Mouse (Mus musculus): ENCODE measurements at regions not wholly inside any gene's neighbourhood (a gene's known extent, or its start where the extent isn't known, plus 50 kb on each side); places are given as distances from the start of the nearest gene placed in this dataset.
"Not testable (repeated sequence)": the region's sequence is repeated elsewhere in the genome, so short reads cannot be mapped to it uniquely, and the experiment has no call there.

DNA sequence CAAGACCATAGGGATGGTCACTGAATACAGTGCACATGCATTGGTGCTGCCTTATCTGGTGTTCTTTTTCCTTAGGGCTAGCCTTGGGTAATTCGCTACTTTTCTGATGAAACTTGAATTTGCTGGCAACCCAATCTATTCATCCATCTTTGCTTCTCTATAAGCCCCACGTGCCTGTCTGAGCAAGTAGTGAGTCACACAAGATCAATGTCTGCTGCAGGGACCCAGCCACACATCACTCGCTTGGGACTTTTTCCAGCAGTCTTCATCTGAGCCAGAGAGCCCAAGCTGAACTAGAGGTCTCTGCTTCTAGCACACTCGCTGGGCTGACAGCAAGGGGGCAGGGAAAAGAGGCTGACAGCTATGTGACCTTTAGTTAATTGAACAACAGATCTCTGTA, 464.3 kb upstream of the Nmur2 start:
- no peak overlapping the region for H3K9ac ChIP-seq (ENCODE audit: low read length)
- H3K4me2 ChIP-seq (ENCODE audit: low read depth, low read length): no peak overlapping the region
- no peak overlapping the region for H3K4me3 ChIP-seq (ENCODE audit: low read length)
- H3K9me3 ChIP-seq (ENCODE audit: control insufficient read depth, low read length): no peaks in the 10 kb centered on the region
- H3K4me1 ChIP-seq (replicated peaks; ENCODE audit: control insufficient read depth, insufficient read depth, low read length): no peaks in the 10 kb centered on the region
- WGBS: 59% methylated on average over 4 of the region's 4 CpGs
- H3K27me3 ChIP-seq (ENCODE audit: control insufficient read depth, insufficient read depth, low read depth, low read length): no peaks in the 10 kb centered on the region
- no peaks in the 10 kb centered on the region for H3K36me3 ChIP-seq (ENCODE audit: control insufficient read depth, insufficient read depth, low read length)
- H3K27ac ChIP-seq (ENCODE audit: low read length): no peak overlapping the region
- no peak for ATAC-seq (ENCODE audit: low read depth)

DNA sequence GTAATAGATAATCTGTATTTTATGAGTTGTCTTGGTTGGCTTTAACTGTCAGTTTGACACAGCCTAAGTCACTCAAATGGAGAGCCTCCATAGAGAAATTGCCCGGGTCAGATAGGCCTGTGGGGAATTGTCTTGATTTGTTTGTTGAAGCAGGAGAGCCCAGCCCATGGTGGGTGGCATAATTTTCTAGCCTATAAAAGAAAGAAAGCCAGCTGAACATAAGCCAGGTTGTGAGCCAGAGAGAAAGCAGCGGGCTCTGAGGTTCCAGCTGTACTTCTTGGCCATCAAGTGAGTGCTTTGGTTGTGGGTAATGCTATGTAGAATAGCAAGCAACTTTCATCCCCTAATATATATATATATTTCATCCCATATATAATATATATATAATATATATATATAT, 474.1 kb upstream of the Nmur2 start:
- Histone ChIP-seq H3K9me3 (ENCODE audit: control insufficient read depth, low read length) (no peaks in the 10 kb centered on the region), H3K4me1 (replicated peaks; ENCODE audit: control insufficient read depth, insufficient read depth, low read length) (no peaks in the 10 kb centered on the region), H3K27me3 (ENCODE audit: control insufficient read depth, insufficient read depth, low read depth, low read length) (no peaks in the 10 kb centered on the region), H3K4me3 (ENCODE audit: low read length) (no peak overlapping the region), H3K36me3 (ENCODE audit: control insufficient read depth, insufficient read depth, low read length) (no peaks in the 10 kb centered on the region), H3K9ac (ENCODE audit: low read length) (no peak overlapping the region), H3K27ac (ENCODE audit: low read length) (no peak overlapping the region), H3K4me2 (ENCODE audit: low read depth, low read length) (no peak overlapping the region)
- WGBS: 67% methylated on average over 2 of the region's 2 CpGs
- no peak for ATAC-seq (ENCODE audit: low read depth)

DNA sequence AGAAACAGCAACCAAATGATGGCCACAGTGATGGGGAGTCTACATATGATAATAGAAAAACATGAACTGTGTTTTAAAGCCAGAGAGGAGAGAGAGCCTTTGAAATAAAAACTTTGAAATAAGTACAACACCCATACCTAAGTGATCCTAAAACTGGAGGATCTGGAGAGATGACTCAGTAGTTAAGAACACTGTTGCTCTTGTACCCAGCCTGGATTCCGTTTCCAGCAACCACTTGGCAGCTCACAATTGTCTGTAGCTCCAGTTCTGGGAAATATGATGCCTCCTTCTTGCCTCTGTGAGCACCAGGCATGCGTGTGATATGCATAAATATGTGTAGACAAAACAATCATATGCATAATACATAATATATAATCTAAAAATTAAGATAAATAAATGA, 477.7 kb upstream of the Nmur2 start:
- Histone ChIP-seq H3K9ac (ENCODE audit: low read length) (no peak overlapping the region), H3K4me3 (ENCODE audit: low read length) (no peak overlapping the region), H3K27me3 (ENCODE audit: control insufficient read depth, insufficient read depth, low read depth, low read length) (no peaks in the 10 kb centered on the region), H3K36me3 (ENCODE audit: control insufficient read depth, insufficient read depth, low read length) (no peaks in the 10 kb centered on the region), H3K4me2 (ENCODE audit: low read depth, low read length) (no peak overlapping the region), H3K4me1 (replicated peaks; ENCODE audit: control insufficient read depth, insufficient read depth, low read length) (no peaks in the 10 kb centered on the region), H3K9me3 (ENCODE audit: control insufficient read depth, low read length) (no peaks in the 10 kb centered on the region), H3K27ac (ENCODE audit: low read length) (no peak overlapping the region)
- 50% methylated on average over 2 of the region's 2 CpGs for WGBS
- ATAC-seq (ENCODE audit: low read depth): no peak

DNA sequence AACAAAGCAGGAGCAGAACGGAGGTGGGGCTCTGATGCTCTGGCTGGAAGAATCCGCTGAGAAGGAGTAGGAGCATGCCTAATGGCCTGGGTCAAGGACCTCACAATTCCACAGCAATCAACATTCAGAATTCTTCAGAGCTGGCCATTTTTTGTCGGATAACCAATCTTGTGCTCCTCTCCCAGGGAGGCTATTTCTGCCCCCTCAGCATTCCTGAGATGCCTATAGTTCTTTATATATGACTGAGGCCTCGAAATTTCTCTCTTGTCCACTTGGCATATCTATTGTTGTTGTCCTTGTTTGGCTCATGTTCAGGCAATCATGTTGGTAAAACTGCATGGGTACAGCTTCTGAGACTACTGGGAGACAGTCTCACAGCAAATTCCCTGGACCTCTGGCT, 460.5 kb upstream of the Gria1 start:
- H3K27ac ChIP-seq (ENCODE audit: low read length): no peak overlapping the region
- no peak for ATAC-seq (ENCODE audit: low read depth)
- no peak overlapping the region for H3K4me3 ChIP-seq (ENCODE audit: low read length)
- H3K9me3 ChIP-seq (ENCODE audit: control insufficient read depth, low read length): no peaks in the 10 kb centered on the region
- H3K27me3 ChIP-seq (ENCODE audit: control insufficient read depth, insufficient read depth, low read depth, low read length): no peaks in the 10 kb centered on the region
- WGBS: 29% methylated on average over 4 of the region's 4 CpGs
- H3K36me3 ChIP-seq (ENCODE audit: control insufficient read depth, insufficient read depth, low read length): no peaks in the 10 kb centered on the region
- no peak overlapping the region for H3K9ac ChIP-seq (ENCODE audit: low read length)
- no peaks in the 10 kb centered on the region for H3K4me1 ChIP-seq (replicated peaks; ENCODE audit: control insufficient read depth, insufficient read depth, low read length)
- H3K4me2 ChIP-seq (ENCODE audit: low read depth, low read length): no peak overlapping the region

DNA sequence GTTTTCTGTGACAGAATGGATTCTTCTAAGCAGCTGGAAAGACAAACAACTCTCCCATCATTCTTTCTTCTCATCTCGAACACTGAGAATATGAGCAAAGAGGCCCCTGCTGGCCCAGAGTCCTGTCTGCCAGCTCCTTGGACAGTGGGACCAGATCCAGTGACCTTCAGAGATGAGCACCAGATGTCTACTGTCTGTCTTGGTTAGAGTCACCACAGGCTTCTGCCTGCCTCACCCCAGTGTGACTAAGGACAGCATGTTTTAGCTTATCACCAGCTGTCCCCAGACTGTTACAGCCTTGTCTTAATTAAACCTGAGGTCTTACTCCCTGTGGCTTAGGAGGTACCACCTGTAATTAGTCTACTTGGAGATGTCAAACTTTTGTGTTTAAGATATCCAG, 454.9 kb upstream of the Gria1 start:
- Histone ChIP-seq H3K36me3 (ENCODE audit: control insufficient read depth, insufficient read depth, low read length) (no peaks in the 10 kb centered on the region), H3K27ac (ENCODE audit: low read length) (no peak overlapping the region), H3K4me1 (replicated peaks; ENCODE audit: control insufficient read depth, insufficient read depth, low read length) (no peaks in the 10 kb centered on the region), H3K9ac (ENCODE audit: low read length) (no peak overlapping the region), H3K4me3 (ENCODE audit: low read length) (no peak overlapping the region), H3K4me2 (ENCODE audit: low read depth, low read length) (no peak overlapping the region), H3K27me3 (ENCODE audit: control insufficient read depth, insufficient read depth, low read depth, low read length) (no peaks in the 10 kb centered on the region), H3K9me3 (ENCODE audit: control insufficient read depth, low read length) (no peaks in the 10 kb centered on the region)
- WGBS: 50% methylated on average over 1 of the region's 1 CpGs
- ATAC-seq (ENCODE audit: low read depth): no peak

DNA sequence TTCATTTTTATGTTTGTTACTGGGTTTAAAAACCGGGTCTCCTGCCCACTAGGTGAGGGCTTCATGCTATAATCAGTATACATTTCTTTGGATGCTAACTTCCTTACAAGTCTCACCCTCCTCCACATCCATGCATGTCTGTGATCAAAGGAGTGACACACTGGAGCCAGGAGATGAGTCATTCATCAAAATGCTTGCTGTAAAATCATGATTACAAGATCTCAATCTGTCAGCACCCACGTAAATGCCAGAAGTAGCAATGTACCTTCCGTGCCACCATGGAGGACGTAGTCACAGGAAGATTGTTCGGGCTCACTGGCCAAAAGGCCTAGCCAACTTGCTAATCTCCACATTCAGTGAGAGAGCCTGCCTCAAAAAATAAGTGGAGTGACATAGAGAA, 431.2 kb upstream of the Gria1 start:
- 72% methylated on average over 5 of the region's 5 CpGs for WGBS
- ATAC-seq (ENCODE audit: low read depth): no peak

DNA sequence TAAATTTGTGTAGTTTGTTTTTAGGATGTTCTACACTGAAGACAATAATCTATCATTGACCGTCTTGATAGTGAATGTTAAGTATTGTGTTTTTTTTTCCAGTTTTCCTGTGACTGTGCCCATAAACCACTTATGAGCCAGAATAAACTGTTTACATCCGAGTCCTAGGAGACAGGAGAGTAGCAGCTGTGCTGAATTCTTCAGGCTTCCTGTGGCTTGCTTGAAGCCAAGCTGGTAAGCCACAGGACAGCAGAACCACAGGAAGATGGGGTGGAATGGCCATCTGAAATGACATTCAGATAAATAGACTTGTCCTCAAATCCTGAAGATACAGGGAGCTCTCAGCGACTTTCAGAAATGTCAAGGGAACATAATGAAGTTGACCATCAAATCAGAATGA, 428.1 kb upstream of the Gria1 start:
- WGBS: 51% methylated on average over 3 of the region's 3 CpGs
- no peak overlapping the region for H3K27ac ChIP-seq (ENCODE audit: low read length)
- no peak overlapping the region for H3K4me3 ChIP-seq (ENCODE audit: low read length)
- H3K4me2 ChIP-seq (ENCODE audit: low read depth, low read length): no peak overlapping the region
- ATAC-seq (ENCODE audit: low read depth): no peak
- no peak overlapping the region for H3K9ac ChIP-seq (ENCODE audit: low read length)
- no peaks in the 10 kb centered on the region for H3K36me3 ChIP-seq (ENCODE audit: control insufficient read depth, insufficient read depth, low read length)
- no peaks in the 10 kb centered on the region for H3K4me1 ChIP-seq (replicated peaks; ENCODE audit: control insufficient read depth, insufficient read depth, low read length)
- H3K9me3 ChIP-seq (ENCODE audit: control insufficient read depth, low read length): no peaks in the 10 kb centered on the region
- H3K27me3 ChIP-seq (ENCODE audit: control insufficient read depth, insufficient read depth, low read depth, low read length): no peaks in the 10 kb centered on the region

More for the DNA sequence above, 431.2 kb upstream of the Gria1 start:
- Histone ChIP-seq H3K4me1 (replicated peaks; ENCODE audit: control insufficient read depth, insufficient read depth, low read length) (no peaks in the 10 kb centered on the region), H3K27me3 (ENCODE audit: control insufficient read depth, insufficient read depth, low read depth, low read length) (no peaks in the 10 kb centered on the region), H3K4me3 (ENCODE audit: low read length) (no peak overlapping the region), H3K27ac (ENCODE audit: low read length) (no peak overlapping the region), H3K9ac (ENCODE audit: low read length) (no peak overlapping the region), H3K36me3 (ENCODE audit: control insufficient read depth, insufficient read depth, low read length) (no peaks in the 10 kb centered on the region), H3K9me3 (ENCODE audit: control insufficient read depth, low read length) (no peaks in the 10 kb centered on the region), H3K4me2 (ENCODE audit: low read depth, low read length) (no peak overlapping the region)

DNA sequence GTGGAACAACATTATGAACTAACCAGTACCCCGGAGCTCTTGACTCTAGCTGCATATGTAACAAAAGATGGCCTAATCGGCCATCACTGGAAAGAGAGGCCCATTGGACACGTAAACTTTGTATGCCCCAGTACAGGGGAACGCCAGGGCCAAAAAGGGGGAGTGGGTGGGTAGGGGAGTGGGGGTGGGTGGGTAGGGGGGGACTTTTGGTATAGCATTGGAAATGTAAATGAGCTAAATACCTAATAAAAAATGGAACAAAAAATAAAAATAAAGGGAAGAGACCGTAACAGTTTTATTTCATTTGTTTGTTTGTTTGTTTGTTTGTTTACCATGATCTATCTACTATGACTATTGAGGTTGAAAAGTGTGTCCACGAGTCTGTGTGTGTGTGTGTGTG, 417.8 kb upstream of the Gria1 start:
- not testable (repeated sequence) for H3K27ac ChIP-seq (ENCODE audit: low read length); H3K9me3 ChIP-seq (ENCODE audit: control insufficient read depth, low read length); H3K9ac ChIP-seq (ENCODE audit: low read length); H3K4me2 ChIP-seq (ENCODE audit: low read depth, low read length); H3K36me3 ChIP-seq (ENCODE audit: control insufficient read depth, insufficient read depth, low read length); H3K4me3 ChIP-seq (ENCODE audit: low read length); H3K4me1 ChIP-seq (replicated peaks; ENCODE audit: control insufficient read depth, insufficient read depth, low read length); H3K27me3 ChIP-seq (ENCODE audit: control insufficient read depth, insufficient read depth, low read depth, low read length)
- WGBS: 64% methylated on average over 2 of the region's 6 CpGs
- peak; percentile 62; the same call in 1 of the 2 replicates for ATAC-seq (ENCODE audit: low read depth)

DNA sequence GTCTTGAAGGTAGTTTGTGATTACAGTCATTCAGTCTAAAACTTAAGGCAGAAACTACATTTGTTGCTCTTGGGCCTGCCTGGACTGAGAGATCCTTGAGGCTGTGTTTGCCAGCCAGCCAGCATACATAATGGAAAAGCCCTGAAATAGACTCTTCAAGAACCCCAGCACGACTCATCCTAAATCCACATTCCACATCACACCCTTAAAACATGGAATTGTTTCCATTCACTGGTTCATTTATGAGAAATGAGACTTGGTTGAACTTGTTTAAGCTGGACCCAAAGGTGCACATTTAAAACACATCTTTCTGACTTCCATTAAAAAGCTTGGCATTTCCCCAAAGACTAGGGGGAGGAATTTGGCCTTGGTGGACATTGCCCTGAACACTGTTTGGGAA, 407.4 kb upstream of the Gria1 start:
- H3K4me3 ChIP-seq (ENCODE audit: low read length): no peak overlapping the region
- H3K36me3 ChIP-seq (ENCODE audit: control insufficient read depth, insufficient read depth, low read length): no peaks in the 10 kb centered on the region
- H3K9ac ChIP-seq (ENCODE audit: low read length): no peak overlapping the region
- no peaks in the 10 kb centered on the region for H3K9me3 ChIP-seq (ENCODE audit: control insufficient read depth, low read length)
- H3K4me1 ChIP-seq (replicated peaks; ENCODE audit: control insufficient read depth, insufficient read depth, low read length): no peaks in the 10 kb centered on the region
- no peak overlapping the region for H3K27ac ChIP-seq (ENCODE audit: low read length)
- no peaks in the 10 kb centered on the region for H3K27me3 ChIP-seq (ENCODE audit: control insufficient read depth, insufficient read depth, low read depth, low read length)
- WGBS: 82% methylated on average over 1 of the region's 1 CpGs
- ATAC-seq (ENCODE audit: low read depth): no peak
- H3K4me2 ChIP-seq (ENCODE audit: low read depth, low read length): no peak overlapping the region

DNA sequence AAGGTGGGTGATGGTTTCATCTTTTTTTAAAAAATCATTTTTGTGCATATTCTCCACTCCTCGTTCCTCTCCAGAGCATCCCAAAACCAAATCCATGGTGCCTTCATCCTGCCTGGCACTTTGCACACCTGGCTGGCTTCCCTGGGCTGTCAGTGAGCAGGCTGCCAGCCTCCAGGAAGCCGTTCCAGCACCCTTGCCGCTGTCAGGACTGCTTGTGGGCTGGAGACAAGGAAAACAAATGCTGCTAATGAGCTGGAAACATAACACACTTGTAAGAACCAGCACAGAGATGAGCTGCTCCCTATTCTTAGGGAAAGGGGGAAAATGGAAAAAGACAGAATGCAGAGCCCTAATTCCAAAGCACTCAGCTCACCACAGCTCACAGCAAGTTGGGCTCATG, 383.5 kb upstream of the Gria1 start:
- H3K27me3 ChIP-seq (ENCODE audit: control insufficient read depth, insufficient read depth, low read depth, low read length): no peaks in the 10 kb centered on the region
- H3K27ac ChIP-seq (ENCODE audit: low read length): no peak overlapping the region
- no peak overlapping the region for H3K9ac ChIP-seq (ENCODE audit: low read length)
- H3K4me3 ChIP-seq (ENCODE audit: low read length): no peak overlapping the region
- no peak overlapping the region for H3K4me2 ChIP-seq (ENCODE audit: low read depth, low read length)
- H3K36me3 ChIP-seq (ENCODE audit: control insufficient read depth, insufficient read depth, low read length): no peaks in the 10 kb centered on the region
- no peaks in the 10 kb centered on the region for H3K4me1 ChIP-seq (replicated peaks; ENCODE audit: control insufficient read depth, insufficient read depth, low read length)
- H3K9me3 ChIP-seq (ENCODE audit: control insufficient read depth, low read length): no peaks in the 10 kb centered on the region
- ATAC-seq (ENCODE audit: low read depth): no peak
- 42% methylated on average over 3 of the region's 3 CpGs for WGBS
